Mouse (Mus musculus): ENCODE data around the gene 2900026A02Rik.
A peak's percentile ranks its signal among the peaks of the same experiment; 100 is the strongest.

2900026A02Rik gene

DNA sequence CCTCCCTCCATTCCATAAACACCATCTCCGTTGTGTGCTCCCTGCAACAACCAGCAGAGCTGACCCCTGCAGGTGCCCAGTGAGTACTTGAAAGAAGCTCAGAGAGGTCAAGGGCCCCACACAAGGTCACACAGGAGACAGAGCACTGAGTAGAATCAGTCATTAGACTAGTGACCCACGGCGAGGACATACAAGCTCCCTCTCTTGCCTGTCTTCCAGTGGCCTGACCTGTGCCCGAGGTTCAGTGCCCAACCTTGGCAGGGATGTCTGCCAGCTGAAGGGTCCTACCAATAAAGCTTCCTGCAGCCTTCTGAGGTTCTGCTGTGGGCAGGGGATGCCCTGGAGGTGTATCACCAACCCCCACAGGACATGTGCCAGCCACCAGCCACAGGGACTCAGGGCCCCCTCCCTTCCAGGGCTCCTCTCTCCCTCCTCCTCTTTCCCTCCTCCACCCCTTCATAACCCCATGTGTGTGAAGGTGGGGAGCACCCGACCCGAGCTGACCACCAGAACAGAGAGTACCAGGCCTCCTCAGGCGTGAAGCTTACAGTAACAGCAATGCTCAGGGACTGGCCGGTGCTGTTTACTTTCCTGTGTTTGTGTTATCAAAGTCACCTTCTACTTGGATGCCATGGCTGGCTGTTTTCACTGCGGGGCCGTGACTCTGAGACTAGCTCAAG, 8.7 kb downstream of the 2900026A02Rik start:
- no peak for DNase-seq (ENCODE audit: low spot score)

GRCm38 (mm10) chr5:113210314-113210713, 10.7 kb downstream of the 2900026A02Rik start:
- DNase-seq (ENCODE audit: low spot score), result no peak

- no peak for DNase-seq (ENCODE audit: low spot score)
Observed at GRCm38 (mm10) chr5:113209898-113210297, 11.1 kb downstream of the 2900026A02Rik start.

DNA sequence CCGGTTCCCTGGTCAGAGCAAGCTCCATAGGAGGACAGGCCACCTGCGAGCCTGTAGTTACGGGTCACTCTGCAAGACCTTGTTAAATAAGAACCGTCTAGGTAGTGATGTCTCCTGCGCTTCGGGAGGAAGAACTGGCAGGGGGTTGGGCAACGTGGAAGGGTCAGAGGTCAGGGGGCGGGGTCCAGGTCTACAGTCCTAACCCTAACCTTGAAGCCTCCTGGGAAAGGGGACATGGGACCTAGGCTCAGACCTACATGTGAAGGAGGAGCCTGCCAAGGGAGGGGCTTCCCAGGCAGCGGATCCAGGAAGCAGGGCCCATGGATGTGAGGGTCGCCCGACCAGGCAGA, 11.7 kb downstream of the 2900026A02Rik start:
- no peak for DNase-seq (ENCODE audit: low spot score)

GRCm38 (mm10) chr5:113208622-113209400, 12.2 kb downstream of the 2900026A02Rik start:
- no peak for DNase-seq (ENCODE audit: low spot score)

DNA sequence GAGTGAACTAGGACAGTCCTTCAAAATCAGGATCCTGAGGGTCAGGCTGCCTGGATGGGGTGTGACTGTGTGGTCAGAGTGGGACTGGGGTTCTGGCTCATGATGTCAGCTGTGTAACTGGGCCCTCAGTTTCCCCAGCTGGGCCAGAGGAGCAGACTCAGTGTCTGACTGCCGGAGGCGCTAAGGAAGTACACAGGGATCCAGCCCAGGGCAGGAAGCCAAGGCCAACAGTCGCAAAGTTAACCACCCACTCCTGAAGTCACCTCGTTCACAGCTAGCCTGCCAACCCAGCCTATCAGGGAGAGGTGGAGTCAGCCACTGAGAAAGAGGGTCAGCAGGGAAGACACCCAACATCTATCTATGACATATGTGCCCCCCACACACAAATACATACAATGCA, 13.0 kb downstream of the 2900026A02Rik start:
- DNase-seq (ENCODE audit: low spot score), result no peak

DNA sequence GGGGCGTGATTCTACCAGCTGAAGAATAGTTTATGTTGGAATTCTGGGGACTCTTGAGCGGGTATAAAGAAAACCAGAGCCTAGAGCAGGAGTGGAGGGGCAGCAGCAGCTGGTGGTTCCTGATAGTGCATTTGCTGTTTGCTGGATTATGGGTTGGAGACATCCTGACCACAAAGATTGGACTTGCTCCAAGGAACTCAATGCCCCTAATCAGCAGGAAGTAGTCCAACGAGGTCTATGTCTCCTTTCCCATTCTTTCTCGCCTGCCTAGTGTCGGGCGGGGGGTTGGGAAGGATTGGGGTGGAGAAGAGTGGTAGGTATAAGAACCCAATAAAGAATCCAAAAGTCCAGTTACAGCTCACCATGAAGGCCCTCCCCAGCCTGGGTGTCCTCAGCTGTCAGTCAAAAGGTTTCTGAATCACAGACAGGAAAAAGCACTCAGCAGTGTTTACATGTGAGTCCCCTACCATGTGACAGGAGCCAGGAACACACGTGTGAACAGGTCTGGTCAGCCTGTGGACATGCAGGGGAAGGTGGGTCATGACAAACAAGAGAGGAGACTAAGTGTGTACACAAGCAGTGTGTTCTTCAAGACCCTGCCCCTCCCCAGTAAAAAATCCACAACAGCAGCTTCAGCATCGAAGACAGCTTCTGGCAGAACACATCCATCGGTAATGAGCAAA, 14.2 kb downstream of the 2900026A02Rik start:
- DNase-seq (ENCODE audit: low spot score), result no peak

DNA sequence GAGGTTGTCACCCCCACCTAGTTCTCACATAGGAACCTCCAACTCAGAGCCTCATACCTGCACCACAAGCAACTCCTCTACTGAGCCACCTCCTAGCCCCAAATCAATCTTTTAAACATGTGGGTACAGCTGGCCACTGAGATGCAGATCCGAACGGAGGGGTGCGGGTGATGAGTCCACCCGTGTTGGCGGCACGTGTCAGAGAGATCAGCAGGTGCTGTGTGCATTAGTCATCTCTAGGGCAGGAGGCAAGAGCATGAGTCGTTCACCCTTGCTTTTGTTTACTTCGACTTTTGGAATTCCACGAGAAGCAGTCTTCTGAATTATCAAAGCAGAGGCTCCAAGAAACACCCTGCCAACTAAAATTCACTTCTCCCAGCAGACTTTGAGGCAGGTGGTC, 16.8 kb downstream of the 2900026A02Rik start:
- no peak for DNase-seq (ENCODE audit: low spot score)

DNA sequence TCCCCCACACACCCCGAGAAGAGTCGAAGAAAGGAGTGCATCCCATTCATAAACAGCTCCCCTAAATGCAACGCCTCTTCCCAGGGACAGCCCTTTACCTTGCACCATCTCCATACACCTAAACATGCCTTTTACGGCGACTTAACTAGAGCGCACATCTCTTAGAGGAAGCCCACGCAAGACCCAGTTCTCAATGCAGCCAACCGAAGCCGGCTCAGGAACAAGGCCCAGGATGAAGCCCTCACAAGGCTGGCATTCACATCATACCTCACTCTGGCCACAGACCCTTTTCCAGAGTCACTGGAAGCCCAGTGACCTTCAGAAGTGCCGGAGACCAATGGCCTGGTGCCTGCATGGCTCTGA, 21.3 kb downstream of the 2900026A02Rik start:
- DNase-seq (ENCODE audit: low spot score), result no peak

- no peak for DNase-seq (ENCODE audit: low spot score)
Observed at GRCm38 (mm10) chr5:113199126-113199771, 21.8 kb downstream of the 2900026A02Rik start.

GRCm38 (mm10) chr5:113196916-113197794, 23.9 kb downstream of the 2900026A02Rik start:
- DNase-seq (ENCODE audit: low spot score), result no peak

DNA sequence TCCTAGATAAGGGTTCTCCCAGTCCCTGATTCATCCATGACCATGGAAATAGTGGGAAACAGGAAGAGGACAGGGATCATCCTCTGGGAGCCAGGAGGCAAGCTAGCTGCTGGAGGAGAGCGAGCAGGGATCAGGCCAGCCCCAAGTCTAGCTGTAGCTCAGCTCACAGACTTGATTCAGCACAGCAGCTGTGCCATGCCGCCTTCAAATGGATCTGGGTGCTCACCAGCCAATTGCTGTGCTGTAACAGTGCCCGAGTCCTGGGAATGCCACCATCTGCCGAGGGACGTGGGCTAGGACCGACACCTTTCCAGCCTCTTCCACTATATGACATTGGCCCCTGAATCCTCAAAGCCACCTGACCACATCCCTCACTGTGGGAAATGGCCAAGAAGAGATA, 25.1 kb downstream of the 2900026A02Rik start:
- DNase-seq (ENCODE audit: low spot score), result no peak

DNA sequence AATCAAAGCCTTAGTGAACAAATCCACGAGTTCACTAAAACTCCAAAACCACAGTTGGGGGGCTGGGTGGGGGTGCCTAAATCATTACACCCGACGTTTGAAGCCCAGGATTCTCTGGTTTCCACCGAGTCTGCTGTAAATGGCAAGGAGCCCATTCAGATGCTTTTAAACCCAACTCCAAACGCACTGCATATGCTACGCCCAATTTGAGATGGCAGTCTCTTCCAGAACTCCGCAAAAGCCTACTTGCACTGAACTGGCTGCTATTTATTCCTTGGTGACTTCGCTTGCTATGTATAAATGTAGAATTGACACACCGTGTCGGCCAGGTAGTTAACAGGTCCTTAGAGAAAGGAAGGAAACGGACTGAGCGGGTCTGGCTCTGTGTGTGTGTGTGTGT, 25.6 kb downstream of the 2900026A02Rik start:
- no peak for DNase-seq (ENCODE audit: low spot score)

- no peak for DNase-seq (ENCODE audit: low spot score)
Observed at GRCm38 (mm10) chr5:113193762-113194161, 27.3 kb downstream of the 2900026A02Rik start.

DNA sequence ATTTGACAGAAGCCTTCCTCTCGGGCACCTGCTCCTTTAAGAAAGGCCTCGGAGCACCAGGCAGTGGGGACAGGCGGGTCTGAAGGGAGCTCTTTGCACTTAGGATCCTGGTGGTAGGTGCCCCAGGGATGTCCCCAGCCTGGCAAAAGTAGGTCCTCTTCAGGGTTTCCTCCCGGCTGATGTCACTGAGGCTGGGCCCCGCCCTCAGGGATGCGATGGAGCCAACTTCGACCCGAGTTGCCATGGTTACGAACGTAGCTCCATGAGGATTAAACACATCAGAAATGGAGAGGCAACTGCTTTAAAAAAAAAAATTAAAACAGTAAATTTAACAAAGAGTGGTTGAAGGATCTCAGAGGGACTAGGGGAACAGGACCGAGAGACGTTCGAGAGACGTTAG, 29.1 kb downstream of the 2900026A02Rik start:
- DNase-seq (ENCODE audit: low spot score), result no peak

DNA sequence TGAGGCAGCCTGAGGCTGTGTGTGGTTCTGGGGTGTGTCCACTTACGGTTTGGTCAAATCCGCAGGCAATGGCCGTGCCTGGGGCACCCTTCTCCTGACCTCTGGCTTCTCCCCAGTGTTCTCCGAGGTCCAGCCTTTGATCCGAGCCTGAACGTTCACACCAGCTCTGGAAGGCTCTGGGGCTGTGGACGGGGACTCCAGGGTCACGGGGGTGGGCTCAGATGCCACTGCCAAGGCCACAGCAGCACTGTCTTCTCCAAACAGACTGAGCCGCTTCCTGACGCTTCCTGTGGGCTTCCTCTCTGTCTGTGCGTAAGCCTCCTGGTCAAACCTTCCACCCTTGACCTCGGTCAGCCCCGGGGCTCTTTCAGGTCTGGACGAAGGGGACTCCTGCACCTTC, 30.5 kb downstream of the 2900026A02Rik start:
- DNase-seq (ENCODE audit: low spot score), result no peak

DNA sequence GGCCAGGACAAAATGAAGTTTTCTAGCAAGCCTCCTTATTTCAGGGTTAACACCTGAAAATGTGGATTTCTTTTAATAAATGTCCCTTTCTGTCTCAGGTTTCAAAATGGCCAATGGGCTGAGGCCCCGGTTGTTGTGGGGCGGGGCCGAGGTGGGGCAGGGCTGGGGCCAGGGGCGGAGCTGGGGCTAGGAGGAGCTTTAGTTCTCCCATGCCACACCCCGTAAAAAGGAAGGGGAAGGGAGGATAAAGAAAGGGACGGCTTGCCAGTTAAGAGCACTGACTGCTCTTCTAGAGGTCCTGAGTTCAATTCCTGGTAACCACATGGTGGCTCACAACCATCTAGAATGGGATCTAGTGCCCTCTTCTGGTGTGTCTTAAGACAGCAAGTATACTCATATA, 39.6 kb downstream of the 2900026A02Rik start:
- DNase-seq (ENCODE audit: low spot score), result no peak

- no peak for DNase-seq (ENCODE audit: low spot score)
Observed at GRCm38 (mm10) chr5:113180755-113181154, 40.3 kb downstream of the 2900026A02Rik start.

DNA sequence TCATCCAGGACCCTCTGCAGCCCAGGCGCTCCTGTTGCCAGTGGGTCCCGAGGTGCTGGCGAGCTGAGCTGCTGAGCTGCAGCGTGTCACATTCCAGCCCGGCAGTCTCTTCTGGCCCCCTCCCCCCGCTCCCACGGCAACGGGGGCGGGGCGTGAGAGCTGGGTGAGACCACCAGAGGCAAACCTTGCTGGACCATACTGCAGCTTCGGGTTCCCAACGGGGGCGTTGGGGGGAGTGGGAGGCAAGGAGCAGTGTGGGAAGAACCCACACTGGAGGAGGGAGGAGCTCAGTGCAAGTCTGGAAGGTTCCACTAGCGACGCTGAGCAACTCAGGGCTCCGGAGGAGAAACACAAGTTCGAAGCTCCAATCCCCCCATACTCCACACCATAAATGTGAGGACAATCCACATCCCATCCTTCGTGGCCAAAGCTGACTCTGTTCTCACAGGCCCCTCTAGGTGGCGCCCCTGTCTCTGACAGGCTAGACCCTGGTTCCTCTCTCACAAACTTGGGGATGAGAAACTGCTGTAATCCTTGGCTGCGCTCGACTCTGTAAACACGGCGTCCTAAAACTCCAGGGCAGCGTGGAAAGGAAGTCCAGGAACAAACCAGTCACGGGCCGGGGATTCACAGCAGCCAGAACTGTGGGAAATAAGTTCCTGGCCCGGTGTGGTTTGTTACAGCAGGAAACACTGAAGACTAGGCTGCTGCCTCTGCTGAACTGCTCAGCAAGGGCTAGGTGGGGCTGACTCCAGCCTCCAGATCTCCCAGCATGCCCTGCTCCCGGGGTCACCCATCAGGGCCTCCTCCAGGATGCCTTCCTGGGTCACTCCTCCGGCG, 41.0 kb downstream of the 2900026A02Rik start:
- peak; percentile 96 for DNase-seq (ENCODE audit: low spot score)

GRCm38 (mm10) chr5:113179451-113179842, 41.6 kb downstream of the 2900026A02Rik start:
- peak; percentile 76 for DNase-seq (ENCODE audit: low spot score)

GRCm38 (mm10) chr5:113175976-113176375, 45.1 kb downstream of the 2900026A02Rik start:
- DNase-seq (ENCODE audit: low spot score), result no peak

Measured in MN1 (cell line).